Mouse (Mus musculus) liver, embryonic 13.5 days (tissue): Measurements from ENCODE around the gene Cebpzos. TPM values are rescaled to one million over a fixed set of nuclear protein-coding genes. Genes with fewer than 3 reads are reported as not detected.

Source experiments
- ATAC-seq: fragments of 200-750 bp; cut with Nextera tagmentation; 2 replicates; pipeline ENCODE4 v1.8.0; 2017; ENCODE audit warnings: low read depth, mild to moderate bottlenecking, moderate number of reproducible peaks, moderate library complexity
- DNase-seq: peaks from one replicate; pipeline ENCODE4 v3.0.0; 2022
- H3K27ac ChIP-seq: fragments of 300-500 bp; sonication (generic); 2 replicates; pipeline ENCODE4 v1.5.1; 2015; ENCODE audit warnings: moderate library complexity, mild to moderate bottlenecking, inconsistent platforms
- H3K27me3 ChIP-seq: fragments of 300-500 bp; sonication (generic); 2 replicates; pipeline ENCODE4 v1.6.1; 2015; ENCODE audit warnings: mild to moderate bottlenecking, inconsistent platforms
- H3K36me3 ChIP-seq: fragments of 300-500 bp; sonication (generic); 2 replicates; pipeline ENCODE4 v1.6.1; 2015; ENCODE audit warnings: mild to moderate bottlenecking, inconsistent platforms
- H3K4me1 ChIP-seq: fragments of 300-500 bp; sonication (generic); replicated peaks from 2 replicates; pipeline ENCODE4 v1.6.1; 2015; ENCODE audit warnings: inconsistent platforms
- H3K4me2 ChIP-seq: fragments of 300-500 bp; sonication (generic); 2 replicates; pipeline ENCODE4 v1.6.1; 2015; ENCODE audit warnings: inconsistent platforms, mild to moderate bottlenecking, moderate library complexity
- H3K4me3 ChIP-seq: fragments of 300-500 bp; sonication (generic); replicated peaks from 2 replicates; pipeline ENCODE4 v1.5.1; 2015; ENCODE audit warnings: mild to moderate bottlenecking, inconsistent platforms
- H3K9ac ChIP-seq: fragments of 300-500 bp; sonication (generic); 2 replicates; pipeline ENCODE4 v1.6.1; 2015; ENCODE audit warnings: mild to moderate bottlenecking, inconsistent platforms
- H3K9me3 ChIP-seq: fragments of 300-500 bp; sonication (generic); replicated peaks from 2 replicates; pipeline ENCODE4 v1.6.1; 2016; ENCODE audit warnings: inconsistent platforms
- WGBS: fragments of 180-500 bp; shearing (Covaris S2); methylation state at CpG from one replicate; pipeline ENCODE4 v1.1.7; 2015; ENCODE audit not compliant: insufficient replicate concordance; 5-methylcytosine and 5-hydroxymethylcytosine counted together
- polyA plus RNA-seq: library from polyadenylated mRNA; unstranded; fragments of >200 nt; fragmentation: Nextera tagmentation; extraction: Ambion mirVana; gene quantifications from 2 replicates; pipeline ENCODE4 v1.2.1, GENCODE M21; 2015

The Cebpzos gene
- polyA plus RNA-seq, 1 experiment from 2014 or later, result 57.3 TPM

DNA sequence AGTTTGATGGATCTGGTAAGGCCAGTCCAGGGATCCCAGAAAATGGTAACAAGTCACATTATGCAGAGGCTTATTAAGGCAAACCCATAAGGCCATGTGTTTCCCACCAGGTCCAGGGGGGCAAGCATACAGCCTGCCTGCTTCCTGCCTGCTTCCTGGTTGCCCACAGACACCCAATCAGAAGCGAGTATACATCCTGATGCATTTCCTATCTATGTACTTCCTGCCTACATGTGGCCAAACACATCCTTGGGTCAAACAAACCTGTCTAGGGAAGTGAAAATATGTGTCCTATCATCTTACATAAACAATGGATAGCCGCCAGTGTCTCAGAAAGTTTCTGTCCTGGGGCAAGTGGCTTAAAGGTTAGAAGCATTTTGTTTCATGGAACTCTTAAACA, 13.1 kb upstream of the Cebpzos start:
- no peaks in the 10 kb centered on the region for H3K4me1 ChIP-seq
- no peak overlapping the region for H3K9ac ChIP-seq
- no peak overlapping the region for H3K27ac ChIP-seq
- no peak overlapping the region for H3K4me3 ChIP-seq
- WGBS, result 68% methylated on average over 2 of the region's 2 CpGs
- no peaks in the 10 kb centered on the region for H3K36me3 ChIP-seq
- no peak for DNase-seq
- H3K9me3 ChIP-seq, result no peaks in the 10 kb centered on the region
- H3K27me3 ChIP-seq, result no peaks in the 10 kb centered on the region
- no peak for ATAC-seq
- H3K4me2 ChIP-seq, result no peak overlapping the region

DNA sequence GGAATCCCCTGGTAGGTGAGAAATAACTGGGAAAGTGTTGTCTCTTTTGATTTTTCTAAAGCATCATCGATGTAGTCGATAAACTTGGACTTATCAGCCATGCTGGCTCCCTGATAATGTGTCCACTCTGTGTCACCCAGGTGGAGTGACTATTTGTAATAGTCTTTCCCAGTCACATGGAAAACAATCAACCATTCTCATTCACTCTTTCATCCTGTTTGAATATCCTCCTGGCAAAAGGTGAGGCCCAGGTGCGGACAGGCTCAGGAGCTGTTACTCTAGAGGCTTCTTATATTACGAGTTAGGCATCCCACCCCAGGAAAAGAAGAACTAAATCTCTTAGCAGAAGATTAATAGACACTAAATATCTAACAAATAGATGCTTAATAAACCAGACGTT, 9.4 kb upstream of the Cebpzos start, which contains the start of gene Sult6b1:
TSS of gene Sult6b1 (minus strand) at position 101 of the 400 bp plus-strand sequence.
- no peak within 1 kb of the TSS for H3K9ac ChIP-seq
- WGBS, result 66% methylated on average over 5 of the region's 5 CpGs
- ATAC-seq, result no peak
- no peak within 1 kb of the TSS for H3K4me3 ChIP-seq
- no peaks in the 10 kb centered on the region; the same call in 1 of the 2 replicates for H3K27me3 ChIP-seq
- H3K4me2 ChIP-seq, result no peak within 1 kb of the TSS
- no peaks in the 10 kb centered on the region for H3K4me1 ChIP-seq
- H3K36me3 ChIP-seq, result no peaks in the 10 kb centered on the region
- no peaks in the 10 kb centered on the region for H3K9me3 ChIP-seq
- DNase-seq, result no peak
- no peak within 1 kb of the TSS for H3K27ac ChIP-seq

DNA sequence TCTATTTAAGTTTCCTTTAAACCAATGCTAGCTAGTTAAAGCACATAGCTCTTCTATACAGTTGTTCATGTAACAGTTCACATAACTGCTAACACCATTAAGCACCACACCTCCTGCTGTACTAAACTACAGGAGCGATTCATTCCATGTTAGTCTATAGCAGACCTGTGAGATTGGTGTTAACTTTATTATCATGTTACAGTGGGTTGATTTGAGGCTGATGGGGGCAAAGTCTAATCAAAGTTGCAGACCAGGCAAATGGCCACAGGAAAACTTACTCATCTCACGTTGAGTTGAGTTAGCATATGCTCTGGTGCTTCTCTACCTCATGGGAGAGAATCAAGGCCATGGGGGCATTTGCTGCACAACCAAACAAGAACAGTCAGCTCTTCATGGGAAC, 6.9 kb upstream of the Cebpzos start:
- no peak overlapping the region for H3K4me3 ChIP-seq
- ATAC-seq (no peak), DNase-seq (no peak)
- WGBS, result 46% methylated on average over 2 of the region's 2 CpGs
- no peak overlapping the region for H3K9ac ChIP-seq
- H3K36me3 ChIP-seq, result no peaks in the 10 kb centered on the region
- H3K4me2 ChIP-seq, result no peak overlapping the region
- no peaks in the 10 kb centered on the region; the same call in 1 of the 2 replicates for H3K27me3 ChIP-seq
- H3K27ac ChIP-seq, result no peak overlapping the region
- peaks cover 12% of the 10 kb centered on the region for H3K4me1 ChIP-seq
- H3K9me3 ChIP-seq, result no peaks in the 10 kb centered on the region

DNA sequence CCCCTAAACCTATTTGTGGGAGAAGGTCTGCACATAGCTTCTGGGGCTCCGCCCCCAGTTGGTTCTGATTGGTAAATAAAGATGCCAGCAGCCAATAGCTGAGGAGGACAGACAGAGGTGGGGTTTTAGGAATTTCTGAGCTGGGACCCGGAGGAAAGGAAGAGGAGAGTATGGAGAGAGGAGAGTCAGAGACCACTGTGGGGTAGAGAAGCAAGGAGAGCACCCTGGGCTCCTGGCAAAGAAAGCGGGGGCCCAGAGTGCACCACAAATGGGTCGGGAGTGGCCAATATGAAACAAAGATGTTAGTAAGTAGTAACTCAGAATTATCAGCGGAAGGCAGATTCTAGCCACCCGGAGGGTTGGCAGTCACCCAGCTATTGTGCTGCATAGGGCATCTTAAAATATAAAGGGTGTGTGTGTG, 3.4 kb upstream of the Cebpzos start:
- H3K36me3 ChIP-seq, result no peaks in the 10 kb centered on the region
- H3K4me2 ChIP-seq, result peak overlapping the region; percentile 64
- peaks cover 28% of the 10 kb centered on the region for H3K4me1 ChIP-seq
- no peaks in the 10 kb centered on the region; the same call in 1 of the 2 replicates for H3K27me3 ChIP-seq
- no peaks in the 10 kb centered on the region for H3K9me3 ChIP-seq
- H3K9ac ChIP-seq, result peak overlapping the region; percentile 51; the same call in 1 of the 2 replicates
- ATAC-seq (peak; percentile 29), DNase-seq (no peak)
- peak overlapping the region; percentile 55 for H3K4me3 ChIP-seq
- 19% methylated on average over 6 of the region's 6 CpGs for WGBS
- 0 out of 2 replicates have a peak overlapping the region, but pooled peaks have one; percentile 14 for H3K27ac ChIP-seq

DNA sequence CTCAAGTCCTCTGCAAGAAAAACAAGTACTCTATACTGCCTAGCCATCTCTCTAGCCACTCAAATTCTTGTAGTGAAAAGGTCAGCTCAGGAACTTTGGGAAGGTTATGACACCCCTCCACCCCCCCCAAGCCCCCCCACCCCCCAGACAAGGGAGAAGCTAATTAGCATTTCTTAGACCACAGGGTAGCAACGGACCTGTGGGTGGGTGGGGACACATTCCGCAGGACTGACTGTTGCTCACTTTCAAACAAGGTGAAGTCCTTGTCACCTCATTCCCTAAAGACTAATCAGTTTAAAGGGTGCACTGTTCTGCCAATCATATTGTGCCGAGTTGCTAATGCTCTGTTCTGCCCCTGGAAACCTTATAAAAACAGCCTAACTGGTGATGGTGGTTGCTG, 2.4 kb upstream of the Cebpzos start:
- no peak overlapping the region for H3K9ac ChIP-seq
- H3K36me3 ChIP-seq, result peaks cover 5% of the 10 kb centered on the region
- peaks cover 29% of the 10 kb centered on the region for H3K4me1 ChIP-seq
- WGBS, result 68% methylated on average over 3 of the region's 3 CpGs
- H3K4me3 ChIP-seq, result no peak overlapping the region
- no peak for ATAC-seq
- no peaks in the 10 kb centered on the region for H3K27me3 ChIP-seq
- H3K9me3 ChIP-seq, result no peaks in the 10 kb centered on the region
- 0 out of 2 replicates have a peak overlapping the region, but pooled peaks have one; percentile 64 for H3K4me2 ChIP-seq
- no peak overlapping the region for H3K27ac ChIP-seq
- no peak for DNase-seq

DNA sequence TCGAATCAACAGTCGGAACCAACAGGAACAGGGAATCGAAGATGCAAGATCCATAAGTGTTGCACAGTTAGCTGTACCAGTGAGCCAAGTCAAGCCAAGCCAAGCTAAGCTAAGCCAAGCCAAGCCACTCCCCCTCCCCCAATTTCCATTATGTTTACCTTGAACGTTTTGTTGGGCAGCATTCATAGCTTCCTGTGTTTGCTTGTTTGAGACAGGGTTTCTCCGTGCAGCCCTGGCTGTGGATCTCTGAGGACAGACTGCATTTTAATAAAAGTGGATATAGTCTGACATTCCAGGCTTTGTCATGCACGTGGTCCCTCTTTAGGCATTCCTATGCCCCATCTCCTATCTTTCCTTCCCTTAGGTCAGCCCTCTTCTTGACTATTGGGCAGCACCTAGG, 528 bp upstream of the Cebpzos start:
- Histone ChIP-seq H3K4me3 (peak overlapping the region; percentile 77), H3K36me3 (peaks cover 20% of the 10 kb centered on the region), H3K9me3 (no peaks in the 10 kb centered on the region), H3K27me3 (no peaks in the 10 kb centered on the region), H3K4me1 (peaks cover 29% of the 10 kb centered on the region), H3K9ac (peak overlapping the region; percentile 82), H3K27ac (peak overlapping the region; percentile 82), H3K4me2 (peak overlapping the region; percentile 83)
- ATAC-seq (no peak), DNase-seq (no peak)
- WGBS, result 44% methylated on average over 6 of the region's 6 CpGs

DNA sequence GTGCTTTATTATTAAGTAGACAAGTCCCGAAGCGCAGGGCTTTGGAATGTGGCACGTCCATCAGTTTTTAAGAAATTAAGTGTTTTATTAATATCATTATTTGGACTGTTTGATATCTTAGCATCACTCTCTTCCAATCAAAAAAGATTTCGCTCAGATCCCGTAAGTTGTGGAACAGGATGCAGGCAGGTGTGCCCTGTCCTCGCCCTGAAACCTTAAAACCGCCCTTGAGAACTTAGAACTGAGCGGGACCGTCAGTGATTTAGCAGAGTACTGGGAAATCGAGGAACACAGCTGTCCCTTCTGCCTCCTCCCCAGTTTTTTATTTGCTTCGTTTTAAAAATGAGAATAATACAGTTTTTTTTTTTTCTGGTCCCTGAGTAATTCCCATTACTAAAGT, 599 bp downstream of the Cebpzos start:
- 4% methylated on average over 11 of the region's 11 CpGs for WGBS
- peak overlapping the region; percentile 77 for H3K4me3 ChIP-seq
- peaks cover 29% of the 10 kb centered on the region for H3K4me1 ChIP-seq
- no peaks in the 10 kb centered on the region for H3K27me3 ChIP-seq
- ATAC-seq (0 out of 2 replicates have a peak, but pooled peaks have one; percentile 17), DNase-seq (no peak)
- peak overlapping the region; percentile 82 for H3K9ac ChIP-seq
- peak overlapping the region; percentile 83 for H3K4me2 ChIP-seq
- H3K36me3 ChIP-seq, result peaks cover 30% of the 10 kb centered on the region
- peak overlapping the region; percentile 82 for H3K27ac ChIP-seq
- H3K9me3 ChIP-seq, result no peaks in the 10 kb centered on the region

DNA sequence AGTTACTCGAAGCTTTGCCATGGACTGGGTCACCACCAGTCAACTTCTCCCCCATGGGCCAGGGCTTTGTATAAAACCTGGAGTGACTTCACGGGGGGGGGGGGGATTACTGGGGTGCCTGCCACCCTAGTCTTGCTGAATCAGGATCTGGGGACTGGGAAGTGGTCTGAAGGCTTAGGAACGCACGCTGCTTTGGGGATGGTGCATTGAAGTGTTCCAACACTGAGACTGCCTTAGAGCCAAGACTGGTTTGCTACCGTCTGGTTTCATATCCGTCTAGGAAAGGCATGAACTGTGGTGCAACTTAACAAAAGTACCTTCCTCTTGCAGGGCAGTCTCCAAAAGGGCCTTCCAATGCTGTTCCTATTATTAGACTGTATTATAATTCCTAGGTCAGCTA, 1.4 kb downstream of the Cebpzos start:
- Histone ChIP-seq H3K4me3 (peak overlapping the region; percentile 77; the same call in 1 of the 2 replicates), H3K36me3 (peaks cover 37% of the 10 kb centered on the region), H3K4me2 (peak overlapping the region; percentile 83), H3K27me3 (no peaks in the 10 kb centered on the region), H3K9ac (no peak overlapping the region), H3K4me1 (peaks cover 24% of the 10 kb centered on the region), H3K9me3 (no peaks in the 10 kb centered on the region), H3K27ac (no peak overlapping the region)
- WGBS, result 47% methylated on average over 6 of the region's 6 CpGs
- DNase-seq (no peak), ATAC-seq (no peak)

DNA sequence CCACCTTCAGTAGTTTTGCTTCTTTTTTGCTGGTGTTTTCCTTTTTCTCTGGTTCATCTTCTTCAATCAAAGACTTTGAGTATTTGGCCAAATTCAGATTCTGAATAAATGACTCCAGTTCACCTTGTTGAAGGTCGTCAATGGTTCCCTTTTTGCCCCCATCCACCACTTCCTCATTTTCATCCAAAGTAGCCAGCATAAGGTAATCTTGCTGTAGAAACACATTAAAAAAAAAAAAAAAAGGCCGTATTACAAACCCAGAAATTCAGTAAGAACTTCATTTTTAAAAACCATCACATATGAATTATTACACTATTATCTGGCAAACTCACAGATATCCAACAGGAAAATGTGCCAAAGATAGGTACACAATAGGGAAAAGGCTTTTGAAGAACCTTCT, 19.6 kb downstream of the Cebpzos start:
- Histone ChIP-seq H3K36me3 (peaks cover 48% of the 10 kb centered on the region), H3K4me3 (peak overlapping the region; percentile 91), H3K9me3 (no peaks in the 10 kb centered on the region), H3K27me3 (no peaks in the 10 kb centered on the region), H3K4me2 (peak overlapping the region; percentile 83), H3K27ac (no peak overlapping the region), H3K4me1 (peaks cover 47% of the 10 kb centered on the region), H3K9ac (peak overlapping the region; percentile 84)
- WGBS, result 18% methylated on average over 2 of the region's 2 CpGs
- ATAC-seq, result no peak
- DNase-seq, result no peak

DNA sequence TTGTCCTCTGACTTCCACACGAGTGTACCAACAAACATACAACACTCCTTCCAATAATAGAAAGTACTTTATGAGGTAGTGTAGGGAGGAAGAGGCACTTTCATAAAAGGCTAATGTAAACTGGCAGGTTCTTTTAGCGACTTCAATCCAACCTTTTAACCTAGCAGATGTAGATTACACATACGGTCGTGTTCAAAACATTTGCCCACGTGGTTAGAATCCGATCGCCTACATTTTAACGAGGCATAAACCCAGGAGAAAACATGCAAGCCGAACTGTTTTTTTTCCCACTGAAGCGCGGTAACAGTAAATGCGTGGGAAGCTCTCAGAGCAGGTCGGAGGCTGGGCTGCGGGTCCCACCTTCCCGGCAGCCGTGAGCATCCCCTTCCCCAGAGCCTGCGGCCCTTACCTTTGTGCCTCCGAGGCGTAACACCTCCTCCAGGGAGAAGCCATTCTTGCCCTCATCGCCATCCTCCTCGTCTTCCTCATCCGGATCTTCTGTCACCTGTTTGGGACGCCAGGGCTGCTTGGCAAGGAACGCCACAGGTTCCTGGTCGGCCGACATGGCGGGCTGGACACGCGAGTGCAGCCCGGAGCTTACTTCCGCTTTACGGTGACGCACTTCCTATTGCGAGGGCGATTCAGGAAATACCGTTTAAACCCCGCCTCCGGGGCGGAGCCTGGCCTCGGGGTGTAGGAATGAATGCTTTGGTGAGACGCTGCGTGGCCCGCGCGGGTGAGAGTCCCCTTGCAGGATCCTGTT, 20.3 kb downstream of the Cebpzos start, which contains the start of the genes Cebpz and Ndufaf7:
TSS of gene Cebpz (minus strand) at position 601 of the 763 bp plus-strand sequence.
TSS of gene Ndufaf7 (plus strand) at position 671 of the 763 bp plus-strand sequence.
- Histone ChIP-seq H3K27ac (peak within 1 kb of the TSS; percentile 53), H3K27me3 (no peaks in the 10 kb centered on the region), H3K4me3 (peak within 1 kb of the TSS; percentile 91), H3K9me3 (no peaks in the 10 kb centered on the region), H3K9ac (peak within 1 kb of the TSS; percentile 84), H3K36me3 (peaks cover 46% of the 10 kb centered on the region), H3K4me1 (peaks cover 47% of the 10 kb centered on the region), H3K4me2 (peak within 1 kb of the TSS; percentile 83)
- WGBS, result under 1% methylated on average over 45 of the region's 45 CpGs
- DNase-seq (peak; percentile 98), ATAC-seq (peak; percentile 99)

DNA sequence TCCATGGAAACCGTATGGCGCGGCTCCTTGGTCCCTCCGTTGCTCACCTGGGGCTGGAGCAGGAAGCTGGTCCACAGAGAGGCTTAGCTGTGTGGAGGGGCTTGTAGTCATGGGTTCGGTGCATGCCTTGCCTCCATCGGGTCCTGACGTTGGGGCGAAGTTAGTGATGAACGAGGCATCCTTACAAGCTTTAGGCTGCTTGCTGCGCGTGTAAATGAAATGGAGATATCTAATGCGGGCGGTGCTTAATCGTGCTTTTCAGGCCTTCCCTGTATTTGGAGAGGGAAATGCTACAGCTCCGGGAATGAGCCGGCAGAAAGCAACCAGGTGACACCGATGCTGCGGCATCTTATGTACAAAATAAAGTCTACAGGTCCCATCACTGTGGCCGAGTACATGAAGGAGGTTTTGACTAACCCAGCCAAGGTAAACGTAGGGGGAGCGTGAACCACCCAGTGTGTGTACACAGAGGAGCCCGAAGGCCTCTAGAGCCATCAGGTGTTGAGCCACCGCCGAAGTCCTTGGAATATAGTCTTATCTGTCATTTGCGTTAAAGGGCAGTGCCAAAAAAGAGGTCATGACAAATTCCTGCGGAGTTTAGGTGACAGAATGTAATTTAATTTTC, 21.0 kb downstream of the Cebpzos start:
- Histone ChIP-seq H3K9me3 (no peaks in the 10 kb centered on the region), H3K4me2 (peak overlapping the region; percentile 83), H3K27ac (peak overlapping the region; percentile 53), H3K27me3 (no peaks in the 10 kb centered on the region), H3K4me3 (peak overlapping the region; percentile 91), H3K4me1 (peaks cover 47% of the 10 kb centered on the region), H3K36me3 (peaks cover 45% of the 10 kb centered on the region), H3K9ac (peak overlapping the region; percentile 84)
- DNase-seq (no peak), ATAC-seq (peak; percentile 18)
- WGBS, result 6% methylated on average over 26 of the region's 26 CpGs
